Mouse (Mus musculus): Measurements from ENCODE around the gene Dync1li2.
A peak's percentile ranks its signal among the peaks of the same experiment; 100 is the strongest.

Gene Dync1li2

GRCm38 (mm10) chr8:104380269-104380668 is 62.6 kb downstream of the Dync1li2 start:
- DNase-seq: no peak

GRCm38 (mm10) chr8:104379301-104379836 is 63.5 kb downstream of the Dync1li2 start:
- no peak for DNase-seq

GRCm38 (mm10) chr8:104376669-104377068 is 66.2 kb downstream of the Dync1li2 start:
- no peak for DNase-seq

GRCm38 (mm10) chr8:104375959-104376358 is 66.9 kb downstream of the Dync1li2 start:
- no peak for DNase-seq

- peak; percentile 43 for DNase-seq
These were observed 67.7 kb downstream of the Dync1li2 start for GRCm38 (mm10) chr8:104374864-104375846.

- no peak for DNase-seq
These were observed 68.6 kb downstream of the Dync1li2 start for GRCm38 (mm10) chr8:104374269-104374668.

GRCm38 (mm10) chr8:104373779-104374178 is 69.1 kb downstream of the Dync1li2 start:
- peak; percentile 19 for DNase-seq

- no peak for DNase-seq
These were observed 71.7 kb downstream of the Dync1li2 start for GRCm38 (mm10) chr8:104371121-104371520.

GRCm38 (mm10) chr8:104370071-104370470 is 72.8 kb downstream of the Dync1li2 start:
- peak; percentile 18 for DNase-seq

GRCm38 (mm10) chr8:104369591-104369990 is 73.3 kb downstream of the Dync1li2 start:
- no peak for DNase-seq

Measured in lung, postnatal 14 days (tissue).